Mouse (Mus musculus): ENCODE data around the gene Arhgef9.

DNA sequence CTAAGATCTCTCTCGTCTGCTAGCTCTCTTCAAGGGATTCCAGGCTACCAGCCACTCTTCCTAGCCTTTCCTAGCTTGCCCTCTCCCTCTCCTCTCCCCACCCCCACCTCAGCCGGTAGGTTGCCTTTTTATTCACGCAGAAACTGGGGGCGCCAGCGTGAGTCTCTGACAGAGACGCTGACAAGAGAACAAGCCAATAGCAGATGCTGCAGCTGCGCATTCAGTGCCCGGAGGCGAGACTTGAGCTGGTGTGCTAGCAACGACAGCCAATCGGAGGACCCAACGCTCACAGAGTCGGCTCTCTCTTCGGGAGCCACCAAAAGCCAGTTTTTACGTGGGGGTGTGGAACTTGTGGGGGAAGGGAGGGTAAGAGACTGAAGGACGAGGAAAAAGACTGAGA lies 30.3 kb downstream of the Arhgef9 start:
- TF ChIP-seq GATA1 (IDR thresholded peaks at IDR 0.05; ENCODE audit: low read length) (no peak), TAL1 (IDR thresholded peaks at IDR 0.05; ENCODE audit: low read length) (no peak)
